Mouse (Mus musculus): Measurements from ENCODE around the gene Gm49388.

DNA sequence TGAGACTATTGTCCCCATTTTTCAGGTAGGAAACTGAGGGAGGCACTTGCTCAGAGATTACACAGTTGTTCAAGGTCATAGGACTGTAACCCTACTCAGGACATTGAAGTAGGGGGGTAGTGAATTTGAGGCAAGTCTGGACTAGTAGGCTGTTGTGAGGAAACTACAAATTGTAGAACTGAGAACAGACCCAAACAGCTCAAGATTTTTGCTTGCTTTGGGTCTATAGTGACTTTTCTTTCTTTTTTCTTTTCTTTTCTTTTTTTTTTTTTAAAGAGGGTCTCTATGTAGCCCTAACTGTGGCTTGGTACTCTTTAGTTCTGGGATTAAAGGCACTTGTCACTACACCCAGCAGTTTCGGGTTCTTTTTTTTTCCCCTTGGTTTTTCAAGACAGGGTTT is 12.9 kb upstream of the Gm49388 start:
- TF ChIP-seq CTCF (IDR thresholded peaks at IDR 0.05; ENCODE audit: low read depth, low read length) (no peak), POLR2A (IDR thresholded peaks at IDR 0.05; ENCODE audit: extremely low read depth, insufficient read depth, low read length) (no peak)
